In the genomic region with DNA sequence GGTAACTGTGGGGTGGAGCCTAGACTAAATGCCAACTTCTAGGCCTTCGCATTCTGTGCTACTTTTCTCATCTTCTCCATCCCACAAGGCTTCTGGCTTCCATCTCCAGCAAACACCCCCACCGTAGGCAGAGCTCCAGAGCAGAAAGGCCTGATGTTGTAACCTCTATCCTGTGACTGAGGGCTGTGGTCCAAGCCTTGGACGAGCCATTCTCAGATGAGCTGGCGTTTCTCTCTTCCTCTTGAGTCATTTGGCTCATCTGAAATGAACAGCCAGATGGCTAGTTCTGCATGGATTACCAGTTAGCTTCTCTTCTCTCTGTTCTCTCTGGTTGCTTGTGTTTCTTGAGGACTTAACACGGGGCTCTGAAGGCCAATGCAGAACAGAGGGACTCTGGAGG, we compare ENCODE assay signal across 9 mouse cellular contexts. TPM values are rescaled to one million over a fixed set of nuclear protein-coding genes. Genes with fewer than 3 reads are reported as not detected.
A peak's percentile ranks its signal among the peaks of the same experiment; 100 is the strongest.
DNase-seq lines count a peak whose midpoint lies in the region; ATAC-seq and TF ChIP-seq lines count a peak whose summit lies in the region.
"Had no signal": no experiment of that assay in that cellular context is flagged by ENCODE, and none has a peak within 500 bp of the region (broad histone marks: within the 10 kb centered on the region; RNA-seq: fewer than 3 reads in every experiment).

No protein-coding gene starts in this region.

- no peak overlapping the region for H3K4me3 ChIP-seq in hindbrain, postnatal 0 days (ENCODE audit: low read length)
- no peak overlapping the region for H3K4me3 ChIP-seq in hindbrain, embryonic 16.5 days (ENCODE audit: low read length)
- no peak overlapping the region for H3K4me3 ChIP-seq in forebrain, postnatal 0 days (ENCODE audit: low read depth, low read length)
- H3K4me3 ChIP-seq in intestine, postnatal 0 days (ENCODE audit: low read depth, low read length): no peak overlapping the region
- H3K4me3 ChIP-seq: embryonic facial prominence, embryonic 13.5 days had no signal

- TF ChIP-seq CTCF in hindbrain, postnatal 0 days (IDR thresholded peaks at IDR 0.05; ENCODE audit: low read depth): no peak
- TF ChIP-seq CTCF in forebrain, postnatal 0 days (IDR thresholded peaks at IDR 0.05; ENCODE audit: low read depth): no peak
- TF ChIP-seq CTCF in intestine, postnatal 0 days (IDR thresholded peaks at IDR 0.05; ENCODE audit: low read depth): no peak

- no peak overlapping the region for H3K4me2 ChIP-seq in hindbrain, postnatal 0 days (ENCODE audit: low read depth, low read length)
- H3K4me2 ChIP-seq in hindbrain, embryonic 16.5 days (ENCODE audit: low read length): no peak overlapping the region
- no peak overlapping the region for H3K4me2 ChIP-seq in forebrain, postnatal 0 days (ENCODE audit: low read depth)
- no peak overlapping the region for H3K4me2 ChIP-seq in intestine, postnatal 0 days (replicated peaks; ENCODE audit: low read depth)
- H3K4me2 ChIP-seq: embryonic facial prominence, embryonic 13.5 days had no signal

- no peaks in the 10 kb centered on the region for H3K4me1 ChIP-seq in hindbrain, postnatal 0 days (ENCODE audit: insufficient read depth, low read length)
- no peaks in the 10 kb centered on the region for H3K4me1 ChIP-seq in hindbrain, embryonic 16.5 days (ENCODE audit: control insufficient read depth, insufficient read depth, low read depth, low read length)
- no peaks in the 10 kb centered on the region for H3K4me1 ChIP-seq in forebrain, postnatal 0 days (ENCODE audit: insufficient read depth)
- H3K4me1 ChIP-seq in intestine, postnatal 0 days (replicated peaks; ENCODE audit: control insufficient read depth, insufficient read depth, low read length): no peaks in the 10 kb centered on the region
- H3K4me1 ChIP-seq: embryonic facial prominence, embryonic 13.5 days had no signal

- no peak overlapping the region; the same call in 1 of the 2 replicates for H3K27ac ChIP-seq in hindbrain, postnatal 0 days
- H3K27ac ChIP-seq in hindbrain, embryonic 16.5 days (ENCODE audit: low read depth, low read length): no peak overlapping the region
- no peak overlapping the region for H3K27ac ChIP-seq in forebrain, postnatal 0 days (ENCODE audit: low read depth, low read length)
- H3K27ac ChIP-seq in intestine, postnatal 0 days (ENCODE audit: low read depth, low read length): no peak overlapping the region
- H3K27ac ChIP-seq: embryonic facial prominence, embryonic 13.5 days had no signal

- no peaks in the 10 kb centered on the region for H3K36me3 ChIP-seq in hindbrain, postnatal 0 days (ENCODE audit: insufficient read depth, low read length)
- no peaks in the 10 kb centered on the region for H3K36me3 ChIP-seq in hindbrain, embryonic 16.5 days (ENCODE audit: control insufficient read depth, insufficient read depth, low read length)
- H3K36me3 ChIP-seq in forebrain, postnatal 0 days (ENCODE audit: insufficient read depth): no peaks in the 10 kb centered on the region
- no peaks in the 10 kb centered on the region for H3K36me3 ChIP-seq in intestine, postnatal 0 days (ENCODE audit: control insufficient read depth, insufficient read depth)
- H3K36me3 ChIP-seq: embryonic facial prominence, embryonic 13.5 days had no signal

- H3K27me3 ChIP-seq in hindbrain, postnatal 0 days (ENCODE audit: insufficient read depth, low read length): no peaks in the 10 kb centered on the region
- no peaks in the 10 kb centered on the region for H3K27me3 ChIP-seq in hindbrain, embryonic 16.5 days (replicated peaks; ENCODE audit: control insufficient read depth, insufficient read depth, low read length)
- H3K27me3 ChIP-seq in forebrain, postnatal 0 days (ENCODE audit: insufficient read depth, low read length): no peaks in the 10 kb centered on the region
- H3K27me3 ChIP-seq in intestine, postnatal 0 days (replicated peaks; ENCODE audit: control insufficient read depth, insufficient read depth, low read length): no peaks in the 10 kb centered on the region
- H3K27me3 ChIP-seq: embryonic facial prominence, embryonic 13.5 days had no signal

- no peak overlapping the region for H3K9ac ChIP-seq in hindbrain, postnatal 0 days (replicated peaks; ENCODE audit: low read length)
- no peak overlapping the region for H3K9ac ChIP-seq in hindbrain, embryonic 16.5 days (ENCODE audit: low read depth, low read length)
- H3K9ac ChIP-seq in forebrain, postnatal 0 days: no peak overlapping the region
- no peak overlapping the region for H3K9ac ChIP-seq in intestine, postnatal 0 days (ENCODE audit: low read depth, low read length)
- H3K9ac ChIP-seq: embryonic facial prominence, embryonic 13.5 days had no signal

- DNase-seq in hindbrain, postnatal 0 days (ENCODE audit: low spot score): peak; percentile 10
- peak; percentile 85 to 91 for DNase-seq in cerebellum, postnatal 14 days
- DNase-seq in layer of hippocampus, adult 18-20 months (ENCODE audit: low spot score in 2 of 2): peak; percentile 64 to 72
- DNase-seq in forebrain, postnatal 0 days: no peak
- no peak for DNase-seq in embryo, embryonic 10 days (ENCODE audit: low spot score)

- WGBS in hindbrain, postnatal 0 days: 80% methylated on average over 5 of the region's 5 CpGs
- 72% methylated on average over 5 of the region's 5 CpGs for WGBS in hindbrain, embryonic 16.5 days
- WGBS in forebrain, postnatal 0 days: 60% methylated on average over 5 of the region's 5 CpGs
- 84% methylated on average over 5 of the region's 5 CpGs for whole genome bisulfite sequencing in intestine, postnatal 0 days

- no peak for ATAC-seq in hindbrain, postnatal 0 days
- no peak for ATAC-seq in hindbrain, embryonic 16.5 days
- peak; percentile 65 for ATAC-seq in megakaryocyte progenitor cell, adult 5-6 weeks (replicated peaks; ENCODE audit: poor library complexity)
- no peak for ATAC-seq in forebrain, postnatal 0 days
- ATAC-seq in intestine, postnatal 0 days: no peak

- H3K9me3 ChIP-seq in hindbrain, postnatal 0 days (ENCODE audit: low read length): no peaks in the 10 kb centered on the region
- H3K9me3 ChIP-seq in hindbrain, embryonic 16.5 days (ENCODE audit: control insufficient read depth, low read length): no peaks in the 10 kb centered on the region
- H3K9me3 ChIP-seq in forebrain, postnatal 0 days (ENCODE audit: low read length): no peaks in the 10 kb centered on the region
- no peaks in the 10 kb centered on the region for H3K9me3 ChIP-seq in intestine, postnatal 0 days (ENCODE audit: control insufficient read depth)
- H3K9me3 ChIP-seq: embryonic facial prominence, embryonic 13.5 days had no signal

RNA-seq across cellular contexts. Expression of a gene that starts 14.9 kb away (rescaled TPM):
- total RNA-seq in hindbrain, postnatal 0 days (2014; rRNA removed): 0.68 and 1.9 TPM in 2 replicates
- 0.87 and 1.0 TPM in 2 replicates for polyA plus RNA-seq in hindbrain, postnatal 0 days (2015; fragmentation: Nextera tagmentation; extraction: Ambion mirVana)
- 0.92 and 1.1 TPM in 2 replicates for polyA plus RNA-seq in hindbrain, embryonic 16.5 days (2015; fragmentation: Nextera tagmentation; extraction: Ambion mirVana)
- total RNA-seq in layer of hippocampus, adult 18-20 months (2021): 1 to 10 TPM; 3.6 to 4.5 TPM
- 37.2 and 37.9 TPM in 2 replicates for total RNA-seq in megakaryocyte progenitor cell, adult 5-6 weeks (2015)
- total RNA-seq in megakaryocyte progenitor cell, adult 5-6 weeks (2017): 35.1 and 42.0 TPM in 2 replicates
- total RNA-seq in forebrain, postnatal 0 days (2014; rRNA removed): 0.77 and 1.1 TPM in 2 replicates
- polyA plus RNA-seq in forebrain, postnatal 0 days (2015; fragmentation: Nextera tagmentation; extraction: Ambion mirVana): 0.86 and 1.2 TPM in 2 replicates
- polyA plus RNA-seq in intestine, postnatal 0 days (2015; fragmentation: Nextera tagmentation; extraction: Ambion mirVana): 1.7 and 2.1 TPM in 2 replicates

RNA-seq across cellular contexts. Expression of a gene that starts 29.3 kb away (rescaled TPM):
- 43.5 and 56.2 TPM in 2 replicates for total RNA-seq in hindbrain, postnatal 0 days (2014; rRNA removed)
- 31.8 and 35.9 TPM in 2 replicates for polyA plus RNA-seq in hindbrain, postnatal 0 days (2015; fragmentation: Nextera tagmentation; extraction: Ambion mirVana)
- 43.5 and 43.8 TPM in 2 replicates for polyA plus RNA-seq in hindbrain, embryonic 16.5 days (2015; fragmentation: Nextera tagmentation; extraction: Ambion mirVana)
- 10 to 100 TPM; 37.6 to 40.5 TPM for total RNA-seq in layer of hippocampus, adult 18-20 months (2021)
- 9.1 and 9.9 TPM in 2 replicates for total RNA-seq in megakaryocyte progenitor cell, adult 5-6 weeks (2015)
- 28.8 and 38.1 TPM in 2 replicates for total RNA-seq in megakaryocyte progenitor cell, adult 5-6 weeks (2017)
- total RNA-seq in forebrain, postnatal 0 days (2014; rRNA removed): 42.2 and 43.2 TPM in 2 replicates
- 30.4 and 34.9 TPM in 2 replicates for polyA plus RNA-seq in forebrain, postnatal 0 days (2015; fragmentation: Nextera tagmentation; extraction: Ambion mirVana)
- 37.9 and 38.2 TPM in 2 replicates for polyA plus RNA-seq in intestine, postnatal 0 days (2015; fragmentation: Nextera tagmentation; extraction: Ambion mirVana)

RNA-seq across cellular contexts. Expression of a gene that starts 36.6 kb away (rescaled TPM):
- total RNA-seq in hindbrain, postnatal 0 days (2014; rRNA removed): 85.9 and 94.0 TPM in 2 replicates
- polyA plus RNA-seq in hindbrain, postnatal 0 days (2015; fragmentation: Nextera tagmentation; extraction: Ambion mirVana): 87.3 and 87.5 TPM in 2 replicates
- polyA plus RNA-seq in hindbrain, embryonic 16.5 days (2015; fragmentation: Nextera tagmentation; extraction: Ambion mirVana): 84.4 and 88.3 TPM in 2 replicates
- total RNA-seq in layer of hippocampus, adult 18-20 months (2021): 10 to 100 TPM; 69.2 to 78.2 TPM
- total RNA-seq in megakaryocyte progenitor cell, adult 5-6 weeks (2015): 54.1 and 60.0 TPM in 2 replicates
- total RNA-seq in megakaryocyte progenitor cell, adult 5-6 weeks (2017): 31.8 and 37.6 TPM in 2 replicates
- 69.6 and 98.3 TPM in 2 replicates for total RNA-seq in forebrain, postnatal 0 days (2014; rRNA removed)
- polyA plus RNA-seq in forebrain, postnatal 0 days (2015; fragmentation: Nextera tagmentation; extraction: Ambion mirVana): 67.1 and 74.2 TPM in 2 replicates
- 200 and 201 TPM in 2 replicates for polyA plus RNA-seq in intestine, postnatal 0 days (2015; fragmentation: Nextera tagmentation; extraction: Ambion mirVana)

Comparison
In these comparisons a context has a peak if more than half of its experiments do, and no peak if none do; other contexts are left out.
1. DNase-seq: peak in hindbrain, postnatal 0 days (single experiment), cerebellum, postnatal 14 days (2 of 2) and layer of hippocampus, adult 18-20 months (2 of 2); none in forebrain, postnatal 0 days (single experiment) and embryo, embryonic 10 days (single experiment).
2. RNA of a gene that starts 14.9 kb away (total RNA-seq): 35.1 to 42.0 TPM in megakaryocyte progenitor cell, adult 5-6 weeks; 3.6 to 4.5 TPM in layer of hippocampus, adult 18-20 months, 0.68 to 1.9 TPM in hindbrain, postnatal 0 days and 0.77 to 1.1 TPM in forebrain, postnatal 0 days; every median in the first group is over 4 times any median in the second.